Mouse (Mus musculus): ENCODE measurements at regions not wholly inside any gene's neighbourhood (a gene's known extent, or its start where the extent isn't known, plus 50 kb on each side); places are given as distances from the start of the nearest gene placed in this dataset.

GRCm38 (mm10) chr1:125263068-125263467 lies 172.5 kb downstream of the Actr3 start:
- TF ChIP-seq POLR2A (IDR thresholded peaks at IDR 0.05; ENCODE audit: borderline replicate concordance, insufficient read depth, low read length): no peak
- TF ChIP-seq CTCF (IDR thresholded peaks at IDR 0.05; ENCODE audit: borderline replicate concordance, insufficient read depth, low read depth, low read length): no peak

All from cerebellum, adult 2 months (tissue).